Mouse (Mus musculus) lung, adult 2 months (tissue): ENCODE results near the gene Zbtb8os. TPM values are rescaled to one million over a fixed set of nuclear protein-coding genes. Genes with fewer than 3 reads are reported as not detected.

Experiments used
- DNase-seq: peaks from one replicate; pipeline ENCODE4 v3.0.0; 2022
- H3K4me1 ChIP-seq: fragments of 200-500 bp; 2 replicates; pipeline ENCODE4 v1.6.1; 2011; ENCODE audit warnings: low read length; ENCODE audit not compliant: control insufficient read depth, insufficient read depth
- H3K4me3 ChIP-seq: fragments of 200-500 bp; replicated peaks from 2 replicates; pipeline ENCODE3; 2011; ENCODE audit warnings: low read depth, mild to moderate bottlenecking, control low read depth, low read length; ENCODE audit errors: extremely low read depth
- CTCF ChIP-seq: fragments of 200-500 bp; IDR thresholded peaks from 2 replicates; pipeline ENCODE4 v1.5.1; 2011; ENCODE audit warnings: mild to moderate bottlenecking, low read length, control low read depth; ENCODE audit not compliant: insufficient read depth
- POLR2A ChIP-seq: fragments of 200-500 bp; IDR thresholded peaks from 2 replicates; pipeline ENCODE4 v1.6.1; 2011; ENCODE audit warnings: low read depth, mild to moderate bottlenecking, control low read depth, low read length, borderline replicate concordance; ENCODE audit errors: extremely low read depth
- WGBS: fragments of 180-500 bp; shearing (Covaris S2); methylation state at CpG from one replicate; pipeline ENCODE4 v1.1.7; 2018; 5-methylcytosine and 5-hydroxymethylcytosine counted together
- polyA plus RNA-seq: library from polyadenylated mRNA; depleted of rRNA; stranded (reverse); fragments of >200 nt; gene quantifications from 2 replicates; pipeline ENCODE4 v1.2.3, GENCODE M21; 2012; rRNA removed

Zbtb8os gene
- polyA plus RNA-seq, 1 experiment: 11.3 TPM

DNA sequence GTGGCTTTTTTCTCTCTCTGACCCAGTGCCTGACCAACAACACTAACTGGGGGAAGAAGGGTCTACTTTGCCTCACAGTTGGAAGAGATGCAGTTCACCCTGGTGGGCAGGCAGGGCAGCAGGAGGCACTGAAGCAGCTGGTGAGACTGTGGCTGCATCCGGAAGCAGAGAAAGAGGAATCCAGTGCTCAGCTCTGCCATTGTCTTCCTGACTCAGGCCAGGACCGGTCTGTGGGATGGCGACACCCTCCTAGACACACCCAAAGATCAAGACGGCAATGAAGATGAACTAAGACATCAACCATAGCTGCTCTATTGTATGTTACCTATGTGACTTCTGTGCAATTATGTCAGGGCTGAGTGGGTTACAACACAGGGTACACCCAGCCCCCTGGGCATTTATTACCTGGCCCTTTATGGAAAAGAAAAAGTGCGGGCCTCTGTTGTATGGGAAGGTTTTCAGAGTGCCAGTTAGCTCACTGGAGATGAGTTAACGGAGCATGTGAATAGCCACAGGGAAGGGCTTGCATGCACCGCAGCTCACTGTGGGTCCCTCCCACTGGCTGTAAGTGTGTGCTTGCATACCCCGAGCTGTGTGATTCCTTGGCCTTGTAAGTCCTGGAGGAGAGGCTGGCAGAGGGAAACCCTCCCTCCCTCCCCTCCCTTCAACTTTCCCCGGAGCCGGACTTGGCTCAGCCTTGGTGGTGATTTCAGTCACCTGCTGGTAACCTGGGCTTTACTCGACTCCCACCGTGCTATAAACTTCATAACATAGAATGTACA is 58.8 kb downstream of the Zbtb8os start:
- Histone ChIP-seq H3K4me1 (no peaks in the 10 kb centered on the region), H3K4me3 (no peak overlapping the region)
- TF ChIP-seq CTCF (no peak), POLR2A (no peak)
- no peak for DNase-seq
- WGBS: 40% methylated on average over 12 of the region's 12 CpGs

DNA sequence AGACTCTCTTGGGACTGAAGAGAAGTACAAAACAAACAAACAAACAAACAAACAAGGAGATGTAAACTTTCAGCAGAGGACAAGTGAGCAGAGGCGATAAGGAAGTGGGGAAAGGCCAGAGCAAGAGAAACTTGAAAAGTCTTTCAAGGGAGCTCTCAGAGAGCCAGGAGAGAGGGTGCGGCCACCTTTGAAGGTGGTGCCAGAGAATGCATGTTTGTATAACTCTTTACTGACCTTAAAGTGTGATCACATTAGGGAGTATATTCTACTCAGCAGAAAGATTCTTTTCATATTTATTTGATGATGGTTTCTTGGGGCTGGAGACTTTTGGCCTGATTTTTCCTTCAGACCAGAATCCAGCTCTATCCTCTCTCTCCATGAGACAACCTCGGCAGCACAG is 61.5 kb downstream of the Zbtb8os start:
- no peak for TF ChIP-seq CTCF
- no peak for TF ChIP-seq POLR2A
- Histone ChIP-seq H3K4me1 (no peaks in the 10 kb centered on the region), H3K4me3 (no peak overlapping the region)
- WGBS: 48% methylated on average over 3 of the region's 3 CpGs
- peak; percentile 43 for DNase-seq

DNA sequence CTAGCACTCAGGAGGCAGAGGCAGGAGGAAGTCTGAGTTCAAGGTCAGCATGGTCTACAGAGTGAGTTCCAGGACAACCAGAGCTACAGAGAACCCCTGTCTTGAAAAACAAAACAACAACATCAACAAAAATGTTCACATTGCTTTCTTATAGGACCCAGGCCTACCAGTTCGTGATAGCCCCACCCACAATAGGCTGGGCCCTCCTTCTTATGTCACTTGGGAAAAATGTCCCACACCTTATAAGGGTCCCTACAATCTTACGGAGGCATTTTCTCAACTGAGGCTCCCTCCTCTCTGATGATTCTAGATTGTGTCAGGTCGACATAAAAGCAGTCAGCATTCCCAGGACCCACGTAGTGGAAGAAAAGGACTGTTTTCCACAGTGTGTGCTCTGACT is 64.3 kb downstream of the Zbtb8os start:
- Histone ChIP-seq H3K4me3 (no peak overlapping the region), H3K4me1 (no peaks in the 10 kb centered on the region)
- 75% methylated on average over 4 of the region's 4 CpGs for WGBS
- no peak for DNase-seq
- TF ChIP-seq CTCF: no peak
- no peak for TF ChIP-seq POLR2A

Other genes starting within 250 kb of the Zbtb8os start
- gene Tmem54, start 230.1 kb upstream of the Zbtb8os start, polyA plus RNA-seq: 5.8 and 39.0 TPM in 2 replicates
- gene Hpca, start 213.7 kb upstream of the Zbtb8os start, polyA plus RNA-seq: 0.23 TPM in 1 of 2 replicates, not detected in the other
- gene Fndc5, start 198.7 kb upstream of the Zbtb8os start, polyA plus RNA-seq: 4.5 and 5.5 TPM in 2 replicates
- 8.5 and 10.5 TPM in 2 replicates for gene S100pbp, start 146.0 kb upstream of the Zbtb8os start, polyA plus RNA-seq
- 9.0 and 15.4 TPM in 2 replicates for gene Yars, start 145.9 kb upstream of the Zbtb8os start, polyA plus RNA-seq
- gene C77080, start 74.3 kb upstream of the Zbtb8os start, polyA plus RNA-seq: 47.1 and 50.1 TPM in 2 replicates
- gene Sync, start 48.1 kb upstream of the Zbtb8os start, polyA plus RNA-seq: 2.8 TPM in 2 replicates
- gene Rbbp4, start 325 bp upstream of the Zbtb8os start, polyA plus RNA-seq: 16.7 and 23.5 TPM in 2 replicates
- gene Zbtb8a, start 42.4 kb downstream of the Zbtb8os start, polyA plus RNA-seq: 8.8 and 13.9 TPM in 2 replicates
- 0.12 and 0.14 TPM in 2 replicates for gene Zbtb8b, start 105.2 kb downstream of the Zbtb8os start, polyA plus RNA-seq
- gene Bsdc1, start 125.9 kb downstream of the Zbtb8os start, polyA plus RNA-seq: 18.9 and 28.4 TPM in 2 replicates
- 0.12 TPM in 1 of 2 replicates, not detected in the other for gene Tssk3, start 155.3 kb downstream of the Zbtb8os start, polyA plus RNA-seq
- gene Fam229a, start 155.5 kb downstream of the Zbtb8os start, polyA plus RNA-seq: 0.80 and 1.1 TPM in 2 replicates
- gene Marcksl1, start 177.9 kb downstream of the Zbtb8os start, polyA plus RNA-seq: 16.6 and 18.6 TPM in 2 replicates
- gene Hdac1, start 207.0 kb downstream of the Zbtb8os start, polyA plus RNA-seq: 35.3 and 64.8 TPM in 2 replicates
- gene Lck, start 237.9 kb downstream of the Zbtb8os start, polyA plus RNA-seq: 7.9 and 11.8 TPM in 2 replicates
- 1.9 and 2.7 TPM in 2 replicates for gene Fam167b, start 242.9 kb downstream of the Zbtb8os start, polyA plus RNA-seq